Mouse (Mus musculus) frontal cortex, postnatal 10 days (tissue): ENCODE data around the gene Nxf1.
"Not testable (repeated sequence)": the region's sequence is repeated elsewhere in the genome, so short reads cannot be mapped to it uniquely, and the experiment has no call there.

Experiments used
- DNase-seq, 2 experiments: peaks; one replicate each; pipeline ENCODE4 v3.0.0; 2022; ENCODE audit warnings: low spot score in 2 of 2, mixed read lengths in 1 of 2

Nxf1 gene

GRCm38 (mm10) chr19:8756635-8757387 is at the start of gene Nxf1:
Nxf1 (plus strand) TSS chr19:8757073.
- peak; percentile 82 to 90 for DNase-seq

- DNase-seq: no peak
Observed at GRCm38 (mm10) chr19:8708954-8709353, 47.9 kb upstream of the Nxf1 start.

GRCm38 (mm10) chr19:8710057-8710456 is 46.8 kb upstream of the Nxf1 start:
- DNase-seq: no peak

GRCm38 (mm10) chr19:8711506-8711905 is 45.4 kb upstream of the Nxf1 start:
- DNase-seq: no peak

GRCm38 (mm10) chr19:8711949-8712869 is 44.7 kb upstream of the Nxf1 start:
- DNase-seq: no peak

- DNase-seq: peak; percentile 73 to 80
Observed at GRCm38 (mm10) chr19:8712870-8713305, 44.0 kb upstream of the Nxf1 start.

- peak; percentile 89 to 93 for DNase-seq
Observed at GRCm38 (mm10) chr19:8713306-8713996, 43.4 kb upstream of the Nxf1 start.

GRCm38 (mm10) chr19:8713997-8714652 is 42.7 kb upstream of the Nxf1 start:
- DNase-seq: no peak

GRCm38 (mm10) chr19:8714653-8715481 is 42.0 kb upstream of the Nxf1 start:
- DNase-seq: no peak

GRCm38 (mm10) chr19:8715868-8716766 is 40.8 kb upstream of the Nxf1 start:
- DNase-seq: no peak

GRCm38 (mm10) chr19:8716767-8717475 is 40.0 kb upstream of the Nxf1 start:
- DNase-seq: no peak

GRCm38 (mm10) chr19:8718357-8718756 is 38.5 kb upstream of the Nxf1 start:
- DNase-seq: no peak

- DNase-seq: not testable (repeated sequence)
Observed at GRCm38 (mm10) chr19:8719037-8719436, 37.8 kb upstream of the Nxf1 start.

GRCm38 (mm10) chr19:8721378-8721777 is 35.5 kb upstream of the Nxf1 start:
- no peak for DNase-seq

GRCm38 (mm10) chr19:8722021-8722420 is 34.9 kb upstream of the Nxf1 start:
- no peak for DNase-seq

GRCm38 (mm10) chr19:8722559-8722906 is 34.3 kb upstream of the Nxf1 start:
- DNase-seq: no peak

GRCm38 (mm10) chr19:8722907-8723573 is 33.8 kb upstream of the Nxf1 start, which contains the start of gene Slc3a2:
Slc3a2 (minus strand) TSS chr19:8723369.
- peak; percentile 95 to 96 for DNase-seq
